Mouse (Mus musculus) neural tube, embryonic 14.5 days (tissue): Measurements from ENCODE around the gene Hif3a. TPM values are rescaled to one million over a fixed set of nuclear protein-coding genes. Genes with fewer than 3 reads are reported as not detected.

Experiments
- ATAC-seq: fragments of 200-750 bp; cut with Nextera tagmentation; 2 replicates; pipeline ENCODE4 v1.8.0; 2017; ENCODE audit warnings: low read depth, mild to moderate bottlenecking, moderate TSS enrichment, moderate library complexity
- H3K27ac ChIP-seq: fragments of 300-500 bp; sonication (generic); 2 replicates; pipeline ENCODE4 v1.5.1; 2014; ENCODE audit warnings: low read depth, mild to moderate bottlenecking, control low read depth, low read length, moderate library complexity, mixed read lengths
- H3K27me3 ChIP-seq: fragments of 300-500 bp; sonication (generic); 2 replicates; pipeline ENCODE4 v1.6.1; 2014; ENCODE audit warnings: low read length; ENCODE audit not compliant: control insufficient read depth, insufficient read depth
- H3K36me3 ChIP-seq: fragments of 300-500 bp; sonication (generic); 2 replicates; pipeline ENCODE4 v1.6.1; 2014; ENCODE audit warnings: low read length, mixed read lengths; ENCODE audit not compliant: control insufficient read depth, insufficient read depth
- H3K4me1 ChIP-seq: fragments of 300-500 bp; sonication (generic); 2 replicates; pipeline ENCODE4 v1.6.1; 2014; ENCODE audit warnings: low read length; ENCODE audit not compliant: control insufficient read depth, insufficient read depth
- H3K4me2 ChIP-seq: fragments of 300-500 bp; sonication (generic); 2 replicates; pipeline ENCODE4 v1.6.1; 2014; ENCODE audit warnings: mild to moderate bottlenecking, low read depth, low read length, control low read depth
- H3K4me3 ChIP-seq: fragments of 300-500 bp; sonication (generic); 2 replicates; pipeline ENCODE4 v1.5.1; 2014; ENCODE audit warnings: low read depth, low read length, control low read depth, mixed read lengths
- H3K9ac ChIP-seq: fragments of 300-500 bp; sonication (generic); replicated peaks from 2 replicates; pipeline ENCODE4 v1.6.1; 2014; ENCODE audit warnings: low read depth, mild to moderate bottlenecking, control low read depth, low read length, mixed read lengths
- H3K9me3 ChIP-seq: fragments of 300-500 bp; sonication (generic); 2 replicates; pipeline ENCODE4 v1.6.1; 2016; ENCODE audit warnings: low read length; ENCODE audit not compliant: control insufficient read depth
- WGBS: fragments of 180-500 bp; shearing (Covaris S2); extraction: QIAGEN DNeasy Blood & Tissue Kit; methylation state at CpG from one replicate; pipeline ENCODE4 v1.1.7; 2014; 5-methylcytosine and 5-hydroxymethylcytosine counted together
- polyA plus RNA-seq: library from polyadenylated mRNA; unstranded; fragments of >200 nt; fragmentation: Nextera tagmentation; extraction: Ambion mirVana; gene quantifications from 2 replicates; pipeline ENCODE4 v1.2.1, GENCODE M21; 2014

The Hif3a gene
- polyA plus RNA-seq, 1 experiment from 2014 or later: 2.7 TPM

DNA sequence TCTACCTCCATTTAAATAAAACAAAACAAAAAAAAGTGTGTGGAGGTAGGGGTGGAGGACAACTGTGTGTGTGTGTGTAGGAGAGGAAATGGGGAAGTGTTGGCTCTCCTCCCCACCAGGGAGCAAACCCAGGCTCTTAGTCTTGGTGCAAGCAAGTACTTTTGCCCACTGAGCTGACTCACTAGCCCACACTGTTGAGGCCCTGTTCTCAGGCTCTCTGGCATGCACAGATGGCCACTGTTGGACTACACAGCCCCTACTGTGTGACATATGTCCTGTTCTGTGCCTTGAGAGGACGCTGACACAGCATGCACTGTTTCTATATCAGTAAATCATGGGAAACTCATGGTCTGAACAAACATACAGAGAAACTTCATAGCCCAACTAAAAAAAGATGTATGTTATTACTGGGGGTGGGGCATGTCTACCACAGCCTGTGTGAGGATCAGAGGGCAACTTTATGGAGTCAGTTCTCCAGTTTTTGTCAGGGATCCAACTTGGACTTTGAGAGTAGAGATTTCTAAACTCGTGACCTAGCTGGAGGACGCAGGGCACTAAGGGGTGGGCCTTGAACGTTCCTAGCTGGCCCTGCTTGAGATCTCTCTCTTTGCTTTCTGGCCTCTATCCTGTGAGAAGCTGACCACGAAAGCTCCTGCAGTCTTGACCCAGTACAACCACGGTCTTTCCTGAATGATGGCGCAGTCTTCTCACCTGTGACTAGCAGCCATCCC, 58.8 kb downstream of the Hif3a start:
- Histone ChIP-seq H3K4me3 (no peak overlapping the region), H3K9ac (no peak overlapping the region), H3K27me3 (no peaks in the 10 kb centered on the region), H3K36me3 (peaks cover 37% of the 10 kb centered on the region), H3K27ac (no peak overlapping the region), H3K9me3 (no peaks in the 10 kb centered on the region), H3K4me1 (no peaks in the 10 kb centered on the region), H3K4me2 (no peak overlapping the region)
- ATAC-seq: no peak
- 82% methylated on average over 7 of the region's 7 CpGs for WGBS

DNA sequence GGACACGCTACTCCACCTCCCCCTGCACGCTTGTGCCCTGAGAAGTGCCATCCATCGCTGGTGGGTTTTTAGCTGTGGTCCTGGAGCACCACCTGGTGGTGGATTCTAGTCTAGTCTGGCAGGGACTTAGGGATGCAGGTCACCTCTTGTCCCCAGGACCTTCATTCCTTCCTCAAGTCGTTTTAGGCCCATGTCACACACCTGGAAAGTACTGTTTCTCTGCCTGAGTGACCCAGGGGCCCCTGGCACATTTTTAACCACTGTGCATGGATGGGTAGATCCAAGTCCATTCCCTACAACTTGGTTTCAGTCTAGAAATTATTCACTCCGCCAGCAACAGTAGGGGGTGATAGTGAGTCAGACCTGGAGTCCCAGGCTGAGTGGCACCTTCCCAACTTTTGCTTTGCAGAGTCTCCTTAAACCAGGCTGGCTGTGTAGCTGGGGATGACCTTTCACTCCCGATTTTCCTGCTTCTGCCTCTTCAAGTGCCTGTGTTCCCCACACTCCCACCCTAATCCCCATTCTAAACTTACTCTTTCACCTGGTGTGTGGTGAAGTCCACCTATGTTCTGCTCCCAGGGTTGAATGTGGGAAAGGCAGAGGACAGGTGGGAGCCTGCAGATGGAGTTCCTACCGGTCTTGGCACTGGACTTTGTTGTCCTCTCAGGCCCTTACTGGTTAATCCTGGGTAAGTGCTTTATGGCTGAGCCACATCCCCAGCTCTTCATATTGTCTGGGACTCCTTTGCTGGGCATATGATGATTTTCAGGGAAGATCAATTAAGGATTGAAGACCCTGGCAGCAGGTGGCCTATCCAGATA, 59.6 kb downstream of the Hif3a start:
- ATAC-seq: peak; percentile 73; the same call in 1 of the 2 replicates
- WGBS: 14% methylated on average over 7 of the region's 7 CpGs
- Histone ChIP-seq H3K27ac (no peak overlapping the region), H3K4me2 (no peak overlapping the region), H3K27me3 (no peaks in the 10 kb centered on the region), H3K36me3 (peaks cover 33% of the 10 kb centered on the region), H3K9me3 (no peaks in the 10 kb centered on the region), H3K9ac (no peak overlapping the region), H3K4me3 (no peak overlapping the region), H3K4me1 (no peaks in the 10 kb centered on the region)

DNA sequence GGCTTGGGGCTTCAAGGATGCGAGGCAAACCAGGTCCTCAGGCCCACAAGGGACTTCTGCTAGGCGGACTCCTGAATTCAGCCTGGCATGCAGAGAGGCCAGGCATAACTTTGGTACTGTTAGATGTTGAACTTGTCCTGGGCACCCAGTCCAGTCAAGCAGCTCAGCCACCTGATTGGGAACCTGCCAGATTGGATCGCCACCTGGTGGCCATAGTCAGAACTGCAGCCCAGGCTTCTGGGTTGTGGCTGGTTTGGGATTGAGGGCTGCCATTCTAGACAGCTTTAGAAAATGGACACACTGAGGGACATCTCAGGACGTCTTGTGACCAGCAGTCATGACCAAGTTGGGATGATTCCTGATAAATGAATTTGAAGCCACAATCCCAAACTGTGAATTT, 62.6 kb downstream of the Hif3a start:
- 18% methylated on average over 4 of the region's 4 CpGs for WGBS
- H3K4me1 ChIP-seq: peaks cover 5% of the 10 kb centered on the region; the same call in 1 of the 2 replicates
- no peak overlapping the region for H3K4me3 ChIP-seq
- H3K27ac ChIP-seq: no peak overlapping the region
- no peaks in the 10 kb centered on the region for H3K27me3 ChIP-seq
- peaks cover 9% of the 10 kb centered on the region; the same call in 1 of the 2 replicates for H3K36me3 ChIP-seq
- H3K9ac ChIP-seq: no peak overlapping the region
- H3K9me3 ChIP-seq: no peaks in the 10 kb centered on the region
- no peak overlapping the region for H3K4me2 ChIP-seq
- peak; percentile 20; the same call in 1 of the 2 replicates for ATAC-seq

DNA sequence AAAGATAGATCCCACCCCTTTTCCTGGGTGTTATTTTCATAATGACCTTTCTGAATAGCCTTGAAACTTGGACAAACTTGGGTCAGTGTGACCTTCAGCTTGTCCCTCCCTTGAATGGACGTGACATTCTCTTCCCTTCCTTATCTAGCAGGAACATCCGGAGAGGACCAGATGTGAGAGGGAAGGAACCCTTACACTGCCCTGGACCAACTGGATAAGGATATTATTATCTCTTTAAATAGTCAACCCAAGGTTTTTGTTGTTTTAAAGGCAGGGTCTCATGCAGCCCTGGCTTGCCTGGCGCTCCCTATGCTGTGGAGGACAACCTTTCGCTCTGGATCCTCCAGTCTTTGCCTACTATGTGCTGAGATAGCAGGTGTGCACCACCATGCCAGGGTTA, 63.0 kb downstream of the Hif3a start:
- H3K36me3 ChIP-seq: peaks cover 5% of the 10 kb centered on the region; the same call in 1 of the 2 replicates

DNA sequence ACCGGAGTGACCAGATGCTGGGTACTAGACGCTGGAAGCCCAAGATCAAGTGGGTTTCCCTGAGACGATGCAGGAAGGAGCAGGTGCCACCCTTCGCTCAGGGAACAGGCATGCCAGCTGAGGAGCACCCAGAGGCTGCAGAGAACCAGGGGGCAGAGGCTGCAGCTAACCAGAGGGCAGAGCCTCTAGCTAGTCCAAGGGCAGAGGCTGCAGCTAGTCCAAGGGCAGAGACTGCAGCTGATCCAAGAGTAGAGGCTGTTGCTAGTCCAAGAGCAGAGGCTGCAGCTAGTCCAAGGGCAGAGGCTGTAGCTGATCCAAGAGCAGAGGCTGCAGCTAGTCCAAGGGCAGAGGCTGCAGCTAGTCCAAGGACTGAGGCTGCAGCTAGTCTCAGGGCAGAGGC, 66.9 kb downstream of the Hif3a start:
- H3K9ac ChIP-seq: no peak overlapping the region; the same call in 1 of the 2 replicates
- H3K4me1 ChIP-seq: peaks cover 5% of the 10 kb centered on the region; the same call in 1 of the 2 replicates
- H3K9me3 ChIP-seq: no peaks in the 10 kb centered on the region
- no peaks in the 10 kb centered on the region for H3K27me3 ChIP-seq
- no peak for ATAC-seq
- 92% methylated on average over 4 of the region's 4 CpGs for WGBS
- 0 out of 2 replicates have a peak overlapping the region, but pooled peaks have one; percentile 32 for H3K4me3 ChIP-seq
- H3K4me2 ChIP-seq: peak overlapping the region; percentile 43; the same call in 1 of the 2 replicates
- no peaks in the 10 kb centered on the region for H3K36me3 ChIP-seq
- no peak overlapping the region for H3K27ac ChIP-seq

More for the DNA sequence above, 63.0 kb downstream of the Hif3a start:
- no peak overlapping the region for H3K4me2 ChIP-seq
- WGBS: 78% methylated on average over 4 of the region's 4 CpGs
- no peak overlapping the region for H3K27ac ChIP-seq
- no peak overlapping the region for H3K4me3 ChIP-seq
- no peaks in the 10 kb centered on the region for H3K27me3 ChIP-seq
- peaks cover 5% of the 10 kb centered on the region; the same call in 1 of the 2 replicates for H3K4me1 ChIP-seq
- H3K9ac ChIP-seq: no peak overlapping the region
- ATAC-seq: no peak
- H3K9me3 ChIP-seq: no peaks in the 10 kb centered on the region

DNA sequence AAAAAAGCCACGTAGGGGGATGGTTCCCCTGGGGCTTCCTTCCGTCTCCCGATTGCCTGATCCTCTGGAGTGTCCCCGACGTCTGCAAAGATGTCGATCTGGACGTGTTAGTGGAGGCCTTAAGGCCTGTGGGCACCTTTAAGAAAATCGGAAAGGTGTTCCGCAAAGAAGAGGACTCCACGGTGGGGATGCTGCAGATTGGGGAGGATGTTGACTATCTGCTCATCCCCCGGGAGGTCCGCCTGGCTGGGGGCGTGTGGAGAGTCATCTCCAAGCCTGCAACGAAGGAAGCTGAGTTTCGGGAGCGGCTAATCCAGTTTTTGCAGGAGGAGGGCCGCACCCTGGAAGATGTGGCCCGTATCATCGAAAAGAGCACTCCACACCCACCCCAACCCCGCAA, 67.8 kb downstream of the Hif3a start:
- 11% methylated on average over 20 of the region's 20 CpGs for WGBS
- Histone ChIP-seq H3K4me1 (peaks cover 5% of the 10 kb centered on the region; the same call in 1 of the 2 replicates), H3K27ac (no peak overlapping the region)

DNA sequence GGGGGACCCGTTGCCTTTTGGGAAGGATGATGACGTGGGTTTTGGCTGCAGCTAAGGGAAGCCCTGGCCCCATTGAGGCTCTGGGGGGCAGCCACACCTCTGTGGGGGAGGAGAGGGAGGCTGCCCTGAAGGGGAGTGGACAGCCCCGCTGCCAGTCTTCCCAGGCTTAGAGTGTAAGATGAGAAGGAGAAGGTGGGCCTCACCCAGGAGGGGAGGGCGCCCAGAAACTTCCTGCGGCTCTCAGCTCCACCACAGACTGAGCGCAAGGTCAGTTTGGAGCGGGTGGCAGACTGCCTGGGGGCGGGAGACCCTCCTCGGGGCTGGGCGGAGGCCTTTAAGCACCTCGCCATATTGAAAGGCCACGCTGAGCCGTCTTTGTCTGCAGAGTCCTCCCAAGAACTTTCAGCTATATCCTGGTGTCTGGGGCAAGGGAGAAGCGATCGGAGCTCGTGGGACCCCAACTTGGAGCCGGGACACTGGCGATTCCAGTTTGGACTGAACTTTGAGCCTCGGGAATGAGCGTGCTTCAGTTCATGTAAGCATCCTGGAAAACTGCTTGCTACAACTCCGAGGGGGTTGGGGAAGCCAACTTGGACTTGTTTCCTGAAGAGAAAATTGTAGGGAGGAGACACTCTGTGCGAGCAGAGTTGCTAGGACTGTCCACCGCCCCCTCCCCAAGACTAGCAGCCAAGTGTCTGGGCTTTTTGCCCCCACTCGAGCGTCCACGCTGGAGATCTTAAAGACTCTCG, 68.4 kb downstream of the Hif3a start:
- no peaks in the 10 kb centered on the region for H3K36me3 ChIP-seq
- peak overlapping the region; percentile 32 for H3K4me3 ChIP-seq
- peak overlapping the region; percentile 44 for H3K9ac ChIP-seq
- peak; percentile 72; the same call in 1 of the 2 replicates for ATAC-seq
- H3K27ac ChIP-seq: peak overlapping the region; percentile 55; the same call in 1 of the 2 replicates
- H3K4me2 ChIP-seq: peak overlapping the region; percentile 43
- WGBS: 4% methylated on average over 27 of the region's 27 CpGs
- H3K27me3 ChIP-seq: no peaks in the 10 kb centered on the region
- peaks cover 5% of the 10 kb centered on the region; the same call in 1 of the 2 replicates for H3K4me1 ChIP-seq
- no peaks in the 10 kb centered on the region for H3K9me3 ChIP-seq

More for the DNA sequence above, 67.8 kb downstream of the Hif3a start:
- peak overlapping the region; percentile 32 for H3K4me3 ChIP-seq
- peak overlapping the region; percentile 44; the same call in 1 of the 2 replicates for H3K9ac ChIP-seq
- no peaks in the 10 kb centered on the region for H3K36me3 ChIP-seq
- peak overlapping the region; percentile 43 for H3K4me2 ChIP-seq
- no peaks in the 10 kb centered on the region for H3K9me3 ChIP-seq
- ATAC-seq: no peak
- no peaks in the 10 kb centered on the region for H3K27me3 ChIP-seq

DNA sequence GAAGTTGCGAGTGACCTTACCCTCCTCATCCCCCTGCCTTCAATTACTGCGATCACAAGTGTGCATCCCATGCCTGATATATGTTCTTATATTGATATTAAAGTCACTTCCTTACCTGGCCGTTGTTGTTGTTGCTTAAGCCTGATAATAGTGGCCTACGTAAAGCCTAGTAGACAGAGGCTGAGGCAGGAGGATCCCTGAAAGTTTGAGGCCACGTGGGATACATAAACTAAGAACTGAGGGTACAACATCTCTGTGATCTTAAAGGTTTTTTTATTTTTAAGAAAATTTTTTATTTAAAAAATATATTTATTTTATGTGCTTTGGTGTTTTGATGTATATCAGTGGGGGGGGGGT, 69.8 kb downstream of the Hif3a start, which contains the start of gene Ccdc8:
Ccdc8 (plus strand) TSS at position 258 of the 357 bp plus-strand sequence.
- Histone ChIP-seq H3K36me3 (no peaks in the 10 kb centered on the region), H3K4me3 (peak within 1 kb of the TSS; percentile 32; the same call in 1 of the 2 replicates), H3K9ac (no peak within 1 kb of the TSS), H3K4me1 (peaks cover 11% of the 10 kb centered on the region), H3K27me3 (no peaks in the 10 kb centered on the region), H3K4me2 (peak within 1 kb of the TSS; percentile 43), H3K27ac (peak within 1 kb of the TSS; percentile 1; the same call in 1 of the 2 replicates), H3K9me3 (no peaks in the 10 kb centered on the region)
- no peak for ATAC-seq
- 96% methylated on average over 5 of the region's 5 CpGs for WGBS
